Mouse (Mus musculus) midbrain, postnatal 0 days (tissue): ENCODE measurements around the gene Lrr1. TPM values are rescaled to one million over a fixed set of nuclear protein-coding genes. Genes with fewer than 3 reads are reported as not detected.

Source experiments
- ATAC-seq: fragments of 200-750 bp; cut with Nextera tagmentation; 2 replicates; pipeline ENCODE4 v1.8.0; 2017; ENCODE audit warnings: moderate number of reproducible peaks, mild to moderate bottlenecking, moderate TSS enrichment, moderate library complexity; ENCODE audit not compliant: low FRiP score
- DNase-seq: peaks from one replicate; pipeline ENCODE4 v3.0.0-alpha.2; 2015; ENCODE audit warnings: low spot score
- H3K27ac ChIP-seq: fragments of 300-500 bp; sonication (generic); 2 replicates; pipeline ENCODE4 v1.5.1; 2014; ENCODE audit warnings: low read depth, mild to moderate bottlenecking, low read length, mixed read lengths
- H3K27me3 ChIP-seq: fragments of 300-500 bp; sonication (generic); 2 replicates; pipeline ENCODE4 v1.6.1; 2014; ENCODE audit warnings: low read length, control low read depth, mixed read lengths; ENCODE audit not compliant: insufficient read depth
- H3K36me3 ChIP-seq: fragments of 300-500 bp; sonication (generic); 2 replicates; pipeline ENCODE4 v1.6.1; 2014; ENCODE audit warnings: low read length, control low read depth, mixed read lengths; ENCODE audit not compliant: insufficient read depth
- H3K4me1 ChIP-seq: fragments of 300-500 bp; sonication (generic); 2 replicates; pipeline ENCODE4 v1.6.1; 2014; ENCODE audit warnings: mild to moderate bottlenecking, control low read depth, antibody characterized with exemption, low read length, mixed read lengths; ENCODE audit not compliant: insufficient read depth
- H3K4me2 ChIP-seq: fragments of 300-500 bp; sonication (generic); 2 replicates; pipeline ENCODE4 v1.6.1; 2014; ENCODE audit warnings: low read depth, mild to moderate bottlenecking, low read length, mixed read lengths; ENCODE audit not compliant: poor library complexity, severe bottlenecking
- H3K4me3 ChIP-seq: fragments of 300-500 bp; sonication (generic); 2 replicates; pipeline ENCODE4 v1.5.1; 2014; ENCODE audit warnings: low read depth, mild to moderate bottlenecking, low read length, moderate library complexity
- H3K9ac ChIP-seq: fragments of 300-500 bp; sonication (generic); replicated peaks from 2 replicates; pipeline ENCODE4 v1.6.1; 2014; ENCODE audit warnings: mild to moderate bottlenecking, low read length, moderate library complexity, mixed read lengths; ENCODE audit not compliant: poor library complexity, severe bottlenecking
- H3K9me3 ChIP-seq: fragments of 300-500 bp; sonication (generic); 2 replicates; pipeline ENCODE4 v1.6.1; 2016; ENCODE audit warnings: low read length, control low read depth
- CTCF ChIP-seq: IDR thresholded peaks from 2 replicates; pipeline ENCODE4 v1.5.1; 2016; ENCODE audit warnings: antibody characterized with exemption, mild to moderate bottlenecking
- WGBS: fragments of 180-500 bp; shearing (Covaris S2); extraction: QIAGEN DNeasy Blood & Tissue Kit; methylation state at CpG from one replicate; pipeline ENCODE4 v1.1.7; 2014; 5-methylcytosine and 5-hydroxymethylcytosine counted together
- polyA plus RNA-seq: library from polyadenylated mRNA; unstranded; fragments of >200 nt; fragmentation: Nextera tagmentation; extraction: Ambion mirVana; gene quantifications from 2 replicates; pipeline ENCODE4 v1.2.1, GENCODE M21; 2015
- total RNA-seq: library from RNA; depleted of rRNA; stranded (reverse); fragments of >200 nt; gene quantifications from 2 replicates; pipeline ENCODE4 v1.2.3, GENCODE M21; 2014

Gene Lrr1
- total and polyA plus RNA-seq, 2 experiments from 2014 or later: 1.2 to 1.6 TPM

GRCm38 (mm10) chr12:69183583-69184308, 15.1 kb downstream of the Lrr1 start, which contains the start of the genes Rpl36al and Mgat2:
Rpl36al (minus strand) TSS chr12:69184083.
Mgat2 (plus strand) TSS chr12:69184157.
- H3K4me3 ChIP-seq: peak within 1 kb of the TSS; percentile 90
- ATAC-seq (peak; percentile 99), DNase-seq (peak; percentile 99)
- peak within 1 kb of the TSS; percentile 87 for H3K4me2 ChIP-seq
- under 1% methylated on average over 76 of the region's 84 CpGs for WGBS
- H3K9ac ChIP-seq: peak within 1 kb of the TSS; percentile 93
- no peaks in the 10 kb centered on the region for H3K9me3 ChIP-seq
- peak within 1 kb of the TSS; percentile 94 for H3K27ac ChIP-seq
- 0 out of 2 replicates have a peak, but pooled peaks cover 2% of the 10 kb centered on the region for H3K36me3 ChIP-seq
- H3K4me1 ChIP-seq: peaks cover 15% of the 10 kb centered on the region
- no peaks in the 10 kb centered on the region for H3K27me3 ChIP-seq
- no peak for TF ChIP-seq CTCF

DNA sequence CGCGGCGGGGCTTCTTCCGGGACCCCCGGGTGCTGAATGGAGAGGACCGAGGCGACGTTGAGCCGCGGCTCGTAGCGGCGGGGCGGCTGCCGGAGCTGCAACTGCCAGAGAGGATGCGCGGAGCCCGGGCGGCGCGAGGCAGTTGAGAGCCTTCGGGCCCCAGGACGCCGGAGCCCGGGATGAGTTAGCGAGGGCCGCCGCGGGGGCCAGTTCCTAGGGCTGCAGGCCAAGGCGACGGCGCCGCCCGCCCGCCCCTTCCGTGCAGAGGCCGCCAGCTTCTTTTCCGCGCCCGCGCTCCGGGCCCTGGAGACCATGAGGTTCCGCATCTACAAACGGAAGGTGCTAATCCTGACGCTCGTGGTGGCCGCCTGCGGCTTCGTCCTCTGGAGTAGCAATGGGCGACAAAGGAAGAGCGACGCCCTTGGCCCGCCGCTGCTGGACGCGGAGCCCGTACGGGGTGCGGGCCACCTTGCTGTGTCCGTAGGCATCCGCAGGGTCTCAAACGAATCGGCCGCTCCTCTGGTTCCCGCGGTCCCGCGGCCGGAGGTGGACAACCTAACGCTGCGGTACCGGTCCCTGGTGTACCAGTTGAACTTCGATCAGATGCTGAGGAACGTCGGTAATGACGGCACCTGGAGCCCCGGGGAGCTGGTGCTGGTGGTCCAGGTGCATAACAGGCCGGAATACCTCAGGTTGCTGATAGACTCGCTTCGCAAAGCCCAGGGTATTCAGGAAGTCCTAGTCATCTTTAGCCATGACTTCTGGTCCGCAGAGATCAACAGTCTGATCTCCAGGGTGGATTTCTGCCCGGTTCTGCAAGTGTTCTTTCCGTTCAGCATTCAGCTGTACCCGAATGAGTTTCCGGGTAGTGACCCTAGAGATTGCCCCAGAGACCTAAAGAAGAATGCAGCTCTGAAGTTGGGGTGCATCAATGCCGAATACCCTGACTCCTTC, 16.0 kb downstream of the Lrr1 start:
- no peak for TF ChIP-seq CTCF
- H3K4me2 ChIP-seq: peak overlapping the region; percentile 76
- H3K4me3 ChIP-seq: peak overlapping the region; percentile 90
- H3K9ac ChIP-seq: peak overlapping the region; percentile 93
- peak overlapping the region; percentile 94 for H3K27ac ChIP-seq
- peak; percentile 57 for ATAC-seq
- no peaks in the 10 kb centered on the region for H3K9me3 ChIP-seq
- H3K27me3 ChIP-seq: no peaks in the 10 kb centered on the region
- DNase-seq: peak; percentile 20
- peaks cover 15% of the 10 kb centered on the region for H3K4me1 ChIP-seq
- 0 out of 2 replicates have a peak, but pooled peaks cover 2% of the 10 kb centered on the region for H3K36me3 ChIP-seq
- WGBS: 2% methylated on average over 84 of the region's 86 CpGs

- H3K4me1 ChIP-seq: peaks cover 15% of the 10 kb centered on the region
- H3K9ac ChIP-seq: 0 out of 2 replicates have a peak overlapping the region, but pooled peaks have one; percentile 93
- DNase-seq (no peak), ATAC-seq (no peak)
- no peaks in the 10 kb centered on the region for H3K27me3 ChIP-seq
- no peak for TF ChIP-seq CTCF
- H3K4me2 ChIP-seq: peak overlapping the region; percentile 76
- H3K9me3 ChIP-seq: no peaks in the 10 kb centered on the region
- WGBS: 72% methylated on average over 7 of the region's 7 CpGs
- peak overlapping the region; percentile 90 for H3K4me3 ChIP-seq
- no peak overlapping the region for H3K27ac ChIP-seq
- H3K36me3 ChIP-seq: 0 out of 2 replicates have a peak, but pooled peaks cover 2% of the 10 kb centered on the region
Measured at GRCm38 (mm10) chr12:69185371-69185770, 16.8 kb downstream of the Lrr1 start.

DNA sequence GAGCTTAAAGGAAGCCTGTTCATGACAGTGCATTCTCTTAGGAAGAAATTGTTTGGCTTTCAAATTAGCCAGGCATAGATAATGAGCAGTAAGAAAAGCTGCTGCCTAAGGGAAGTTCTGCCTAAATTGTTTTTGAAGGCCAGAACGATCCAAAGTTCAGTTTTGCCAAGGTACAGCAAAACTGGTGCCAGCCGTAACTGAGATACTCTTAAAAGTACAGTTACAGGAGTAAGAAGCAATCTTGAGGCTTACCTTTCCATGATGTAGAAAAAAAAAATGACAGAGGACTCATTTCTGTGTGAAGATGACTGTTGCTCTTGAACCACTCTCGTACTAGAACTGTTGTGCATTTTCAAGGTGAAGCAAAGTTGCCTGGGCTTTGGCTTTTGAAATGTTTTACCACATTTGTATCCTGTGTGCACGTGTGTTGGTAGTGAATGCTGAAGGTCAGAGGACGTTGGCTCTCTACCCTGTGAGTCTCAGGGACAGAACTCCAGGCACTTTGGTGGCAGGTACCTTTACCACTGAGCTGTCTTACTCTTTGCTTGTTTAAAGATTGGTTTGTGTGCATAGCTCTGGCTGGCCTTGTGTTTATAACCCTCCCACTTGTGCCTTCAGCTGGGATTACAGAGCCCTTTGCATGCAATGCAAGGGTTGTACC, 18.3 kb downstream of the Lrr1 start:
- no peak overlapping the region for H3K4me2 ChIP-seq

DNA sequence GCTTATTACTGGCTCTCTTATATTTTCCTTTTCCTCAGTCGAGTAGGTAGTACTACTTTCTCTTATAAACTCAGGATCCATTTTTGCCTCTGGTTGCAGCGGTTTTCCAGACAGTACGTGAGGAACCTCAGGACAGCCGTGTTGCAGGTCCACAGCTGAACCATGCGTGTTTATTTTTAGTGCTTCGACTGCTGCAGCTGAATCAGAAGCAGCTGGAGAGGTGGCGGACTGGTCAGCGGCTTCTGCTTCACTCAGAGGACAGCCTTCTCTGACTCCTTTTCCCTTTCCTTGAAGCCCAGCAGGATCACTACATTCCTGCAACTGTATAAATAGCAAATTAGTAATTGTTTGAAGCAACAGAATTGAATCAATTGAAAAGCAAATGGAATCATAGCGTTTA, 21.5 kb downstream of the Lrr1 start:
- no peak overlapping the region for H3K4me2 ChIP-seq
- H3K27ac ChIP-seq: no peak overlapping the region
- no peaks in the 10 kb centered on the region for H3K27me3 ChIP-seq
- WGBS: 92% methylated on average over 9 of the region's 9 CpGs
- DNase-seq (no peak), ATAC-seq (no peak)
- no peak for TF ChIP-seq CTCF
- no peaks in the 10 kb centered on the region for H3K36me3 ChIP-seq
- no peak overlapping the region for H3K9ac ChIP-seq
- peaks cover 12% of the 10 kb centered on the region for H3K4me1 ChIP-seq
- no peak overlapping the region for H3K4me3 ChIP-seq
- no peaks in the 10 kb centered on the region for H3K9me3 ChIP-seq

More for the DNA sequence above, 18.3 kb downstream of the Lrr1 start:
- Histone ChIP-seq H3K9me3 (no peaks in the 10 kb centered on the region), H3K27me3 (no peaks in the 10 kb centered on the region), H3K27ac (no peak overlapping the region), H3K4me3 (no peak overlapping the region), H3K36me3 (0 out of 2 replicates have a peak, but pooled peaks cover 2% of the 10 kb centered on the region), H3K9ac (no peak overlapping the region), H3K4me1 (peaks cover 15% of the 10 kb centered on the region)
- TF ChIP-seq CTCF: no peak
- ATAC-seq (no peak), DNase-seq (no peak)
- 65% methylated on average over 5 of the region's 5 CpGs for WGBS
